Mouse (Mus musculus): ENCODE results near the gene Selenbp1. TPM values are rescaled to one million over a fixed set of nuclear protein-coding genes. Genes with fewer than 3 reads are reported as not detected.
"Not testable (repeated sequence)": the region's sequence is repeated elsewhere in the genome, so short reads cannot be mapped to it uniquely, and the experiment has no call there.

Selenbp1 gene
- total RNA-seq (2021), result 10 to 100 TPM in 1 of 2 experiments, 1 to 10 TPM in 1; 9.9 to 10.5 TPM
- long read RNA-seq, experiment 1, transcript Selenbp1-201 (12 exons, 1,712 nt), result major isoform, 17 of 22 reads
- long read RNA-seq, experiment 1, partial matches to known transcripts, result 3 of 22 reads
- long read RNA-seq, experiment 1, other reads (novel, unspliced or antisense), result 2 of 22 reads
- long read RNA-seq, experiment 2, transcript Selenbp1-201 (12 exons, 1,712 nt), result major isoform, 13 of 17 reads
- long read RNA-seq, experiment 2, partial matches to known transcripts, result 2 of 17 reads
- long read RNA-seq, experiment 2, other reads (novel, unspliced or antisense), result 2 of 17 reads

- DNase-seq (ENCODE audit: low spot score in 2 of 2), result peak; percentile 24 to 32
These were observed at the start of gene Selenbp1 for GRCm38 (mm10) chr3:94932809-94933564. Selenbp1 (plus strand) TSS chr3:94933056.

GRCm38 (mm10) chr3:94886316-94887224 is 46.3 kb upstream of the Selenbp1 start, which contains the start of gene Psmb4:
Psmb4 (minus strand) TSS chr3:94886961.
- DNase-seq (ENCODE audit: low spot score in 2 of 2), result peak; percentile 79 to 89

GRCm38 (mm10) chr3:94888595-94888994 is 44.3 kb upstream of the Selenbp1 start:
- no peak for DNase-seq (ENCODE audit: low spot score in 2 of 2)

DNA sequence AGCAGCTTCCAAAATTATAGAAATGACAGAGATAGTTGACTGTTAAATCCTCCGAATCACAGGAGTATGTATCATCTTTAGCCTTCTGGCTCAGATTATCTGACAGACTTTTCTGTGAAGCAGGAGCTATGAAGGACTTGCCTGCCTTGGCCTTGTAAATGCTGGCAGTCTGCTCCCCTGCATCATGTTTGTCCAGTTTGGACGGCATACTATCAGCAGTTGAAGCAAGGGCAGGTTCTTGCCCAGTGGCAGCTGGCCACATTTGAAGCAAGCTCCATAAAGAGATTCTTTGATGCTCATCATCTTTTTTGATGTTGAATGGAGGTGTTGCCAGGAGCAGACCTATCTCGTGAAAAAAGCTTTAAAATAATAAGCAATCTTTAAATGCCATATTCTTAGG is 38.8 kb upstream of the Selenbp1 start:
- DNase-seq (ENCODE audit: low spot score in 2 of 2), result no peak

GRCm38 (mm10) chr3:94902747-94903146 is 30.1 kb upstream of the Selenbp1 start:
- DNase-seq (ENCODE audit: low spot score in 2 of 2), result peak; percentile 68 to 72

GRCm38 (mm10) chr3:94904759-94905158 is 28.1 kb upstream of the Selenbp1 start:
- DNase-seq (ENCODE audit: low spot score in 2 of 2), result not testable (repeated sequence)

DNA sequence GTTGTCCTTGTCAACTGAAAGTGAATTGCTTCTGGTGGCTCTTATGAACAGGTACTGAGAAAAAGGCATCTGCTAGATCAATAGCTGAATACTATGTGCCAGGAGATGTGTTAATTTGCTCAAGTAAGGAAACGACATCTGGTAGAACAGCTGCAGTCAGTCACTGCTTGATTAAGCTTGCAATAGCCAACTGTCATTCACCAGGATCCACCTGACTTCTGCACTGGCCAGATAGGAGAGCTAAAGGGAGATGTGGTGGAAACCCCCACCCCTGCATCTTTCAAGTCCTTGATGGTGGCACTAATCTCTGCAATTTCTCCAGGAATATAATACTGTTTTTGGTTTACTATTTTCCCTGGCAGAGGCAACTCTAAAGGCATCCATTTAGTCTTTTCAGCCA is 26.4 kb upstream of the Selenbp1 start:
- DNase-seq (ENCODE audit: low spot score in 2 of 2), result no peak

DNA sequence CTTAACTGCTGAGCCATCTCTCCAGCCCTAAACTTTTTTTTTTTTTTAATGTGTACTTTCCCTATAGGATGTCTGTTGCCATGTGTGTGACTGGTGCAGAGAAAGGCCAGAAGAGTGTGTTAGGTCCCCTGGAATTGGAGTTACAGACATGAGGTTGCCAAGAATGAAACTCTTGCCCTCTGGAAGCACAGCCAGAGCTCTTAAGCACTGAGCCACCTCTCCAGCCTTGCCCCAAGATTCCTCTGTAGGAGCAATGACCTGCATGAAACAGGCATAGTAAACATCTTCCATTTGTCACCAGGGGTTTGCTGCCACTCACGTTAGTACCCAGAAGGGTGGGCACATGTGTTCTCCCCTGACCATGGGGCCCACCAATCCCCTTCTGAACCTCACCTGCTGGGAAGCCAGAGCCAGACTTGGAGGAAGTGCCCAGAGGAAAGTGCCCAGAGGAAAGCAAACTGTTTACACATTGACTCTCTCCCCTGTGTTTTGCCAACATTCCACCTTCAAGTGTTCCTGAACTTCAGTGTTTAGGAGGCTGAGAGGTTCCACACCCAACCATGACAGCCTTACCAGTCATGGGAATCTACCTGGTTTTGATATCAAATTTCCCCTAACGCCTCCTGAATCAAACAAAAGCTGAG is 21.7 kb upstream of the Selenbp1 start:
- no peak for DNase-seq (ENCODE audit: low spot score in 2 of 2)

DNA sequence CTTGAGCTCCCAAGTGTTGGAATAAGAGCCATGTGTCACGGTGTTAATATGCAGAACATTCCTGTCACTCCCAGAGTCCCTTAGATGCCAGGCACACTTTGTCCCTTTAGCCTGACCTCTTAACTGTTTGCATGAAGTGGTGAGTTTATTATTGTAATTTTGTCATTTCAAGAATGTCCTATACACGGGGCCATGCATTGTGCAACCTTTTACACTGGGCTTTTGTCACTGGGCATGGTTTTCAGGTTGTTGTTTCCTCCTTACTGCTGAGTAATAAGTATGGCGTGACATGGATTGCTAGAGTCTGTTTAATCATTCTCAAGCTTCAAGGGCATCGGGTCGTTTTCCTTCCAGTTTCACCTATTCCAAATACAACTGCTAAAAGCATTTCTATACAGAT is 19.1 kb upstream of the Selenbp1 start:
- no peak for DNase-seq (ENCODE audit: low spot score in 2 of 2)

- no peak for DNase-seq (ENCODE audit: low spot score in 2 of 2)
These were observed 16.7 kb upstream of the Selenbp1 start for GRCm38 (mm10) chr3:94915903-94916741.

GRCm38 (mm10) chr3:94917816-94918361 is 15.0 kb upstream of the Selenbp1 start:
- DNase-seq (ENCODE audit: low spot score in 2 of 2), result peak; percentile 36 to 39

- DNase-seq (ENCODE audit: low spot score in 2 of 2), result no peak
These were observed 14.0 kb upstream of the Selenbp1 start for GRCm38 (mm10) chr3:94918845-94919244.

DNA sequence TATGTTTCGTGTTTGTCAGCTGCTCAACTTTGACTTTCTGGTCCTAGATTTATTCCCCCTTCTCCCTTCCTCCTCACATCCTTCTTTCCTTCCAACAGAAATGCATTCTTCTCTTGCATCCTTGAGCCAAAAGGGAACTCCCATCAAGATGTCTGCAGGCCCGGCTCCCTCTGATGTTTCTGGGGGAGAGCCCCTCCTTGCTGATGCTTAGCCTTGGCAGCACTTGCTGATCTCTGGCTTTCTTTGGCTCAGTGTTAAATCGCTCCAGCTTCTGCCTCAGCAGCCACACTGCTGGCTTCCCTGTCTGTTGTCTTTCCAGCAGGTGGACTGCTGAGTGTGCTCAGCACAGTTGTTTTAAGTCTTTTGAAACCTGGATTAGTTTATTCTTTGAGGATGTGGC is 11.8 kb upstream of the Selenbp1 start:
- no peak for DNase-seq (ENCODE audit: low spot score in 2 of 2)

DNA sequence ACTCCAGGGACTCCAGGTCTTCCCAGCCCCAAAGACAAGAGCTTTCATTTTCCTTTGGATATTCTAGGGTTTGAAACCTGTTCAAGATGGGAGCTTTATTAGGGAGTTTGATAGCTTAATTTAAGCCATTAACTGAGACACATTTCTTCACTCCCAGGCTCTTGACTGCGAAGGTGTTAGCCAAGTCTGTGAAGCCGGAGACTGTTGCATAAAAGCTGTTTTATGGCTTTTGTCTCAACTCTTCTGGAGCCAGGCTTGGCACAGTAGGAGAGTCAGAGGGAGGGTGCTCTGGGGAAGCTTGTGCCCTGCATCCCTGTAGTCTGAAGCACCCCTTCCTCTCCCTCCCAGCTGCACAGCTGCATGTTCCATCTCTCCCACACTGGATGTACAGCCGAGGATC is 10.5 kb upstream of the Selenbp1 start:
- no peak for DNase-seq (ENCODE audit: low spot score in 2 of 2)

DNA sequence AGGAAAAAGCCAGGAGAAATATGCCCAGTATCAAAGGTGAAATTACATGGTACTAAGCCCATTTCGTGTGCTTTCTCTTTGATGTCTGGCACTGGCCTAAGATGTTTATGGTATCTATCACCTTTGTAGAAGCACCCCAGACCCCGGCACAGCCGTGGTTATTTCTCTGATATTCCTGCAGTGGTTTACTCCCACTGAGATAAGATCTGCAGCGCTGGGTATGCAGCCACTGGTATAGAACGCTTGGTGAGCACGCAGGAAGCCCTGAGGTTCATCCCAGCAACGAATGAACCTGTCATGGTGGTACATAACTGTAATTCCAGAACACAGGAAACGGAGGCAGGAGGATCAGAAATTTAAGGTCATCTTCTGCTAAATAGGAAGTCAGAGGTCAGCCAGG is 8.2 kb upstream of the Selenbp1 start:
- DNase-seq (ENCODE audit: low spot score in 2 of 2), result no peak

DNA sequence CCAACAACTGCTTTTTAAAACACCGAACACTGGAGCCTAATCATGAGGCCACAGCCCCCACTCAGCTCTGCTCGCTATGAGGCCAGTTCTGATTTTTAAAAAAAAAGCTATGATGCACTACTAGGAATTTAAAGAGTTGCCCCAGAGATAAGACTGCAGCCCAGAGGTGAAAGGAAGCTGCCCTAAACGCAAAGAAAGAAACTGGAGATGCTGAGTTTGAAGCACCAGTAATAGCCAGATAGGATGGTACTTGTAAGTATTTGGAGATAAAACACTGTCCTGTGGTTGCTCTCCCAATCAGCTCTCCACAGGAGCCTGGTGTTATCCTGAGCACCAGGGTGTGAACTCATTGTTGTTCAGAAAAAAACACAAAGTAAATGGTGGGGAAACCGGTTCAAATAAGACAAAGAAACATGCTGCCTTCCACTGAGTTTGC is 6.5 kb upstream of the Selenbp1 start:
- DNase-seq (ENCODE audit: low spot score in 2 of 2), result not testable (repeated sequence)

DNA sequence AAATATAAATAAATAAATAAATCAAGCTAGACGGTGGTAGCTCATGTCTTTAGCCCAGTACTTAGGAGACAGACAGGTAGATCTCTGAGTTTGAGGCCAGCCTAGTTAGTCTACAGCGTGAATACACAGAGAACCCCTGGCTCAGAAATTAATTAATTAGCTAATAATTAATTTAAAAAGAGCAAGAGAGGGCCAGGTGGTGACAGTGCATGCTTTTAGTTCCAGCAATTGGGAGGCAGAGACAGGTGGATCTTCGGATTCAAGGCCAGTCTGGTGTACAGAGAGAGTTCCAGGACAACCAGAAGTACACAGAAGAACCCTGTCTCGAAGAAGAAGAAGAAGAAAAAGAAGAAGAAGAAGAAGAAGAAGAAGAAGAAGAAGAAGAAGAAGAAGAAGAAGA is 3.9 kb upstream of the Selenbp1 start:
- DNase-seq (ENCODE audit: low spot score in 2 of 2), result not testable (repeated sequence)

- DNase-seq (ENCODE audit: low spot score in 2 of 2), result not testable (repeated sequence)
These were observed 2.2 kb upstream of the Selenbp1 start for GRCm38 (mm10) chr3:94930386-94931266.

All from left cerebral cortex, adult 18-20 months (tissue).